14 mouse cellular contexts compared by ENCODE assay signal in the genomic region with DNA sequence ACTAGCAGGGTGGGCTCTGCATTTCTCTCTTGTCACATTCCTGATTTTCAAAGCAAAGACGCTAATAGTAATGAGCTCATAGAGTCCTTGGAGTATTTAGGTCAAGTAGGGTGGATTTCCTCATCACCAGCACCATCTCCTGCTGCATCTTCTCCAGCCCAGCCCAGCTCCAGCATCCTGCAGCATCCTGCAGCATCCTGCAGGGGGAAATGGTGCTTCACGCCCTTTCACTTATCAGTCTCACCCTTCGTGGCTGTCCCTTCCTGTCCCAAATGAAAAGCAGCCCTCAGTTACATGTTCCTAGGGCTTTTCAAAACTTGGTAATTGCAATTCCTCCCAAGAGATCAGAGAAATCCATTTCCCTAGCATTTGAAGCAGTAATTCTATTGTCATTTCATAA. TPM values are rescaled to one million over a fixed set of nuclear protein-coding genes. Genes with fewer than 3 reads are reported as not detected.
DNase-seq lines count a peak whose midpoint lies in the region; ATAC-seq lines count a peak whose summit lies in the region.
"Had no signal": no experiment of that assay in that cellular context is flagged by ENCODE, and none has a peak within 500 bp of the region (broad histone marks: within the 10 kb centered on the region; RNA-seq: fewer than 3 reads in every experiment).

No protein-coding gene starts in this region.

- no peak overlapping the region for H3K9ac ChIP-seq in hindbrain, embryonic 16.5 days (ENCODE audit: low read depth, low read length)
- H3K9ac ChIP-seq: liver, embryonic 13.5 days had no signal

- no peaks in the 10 kb centered on the region for H3K9me3 ChIP-seq in hindbrain, embryonic 16.5 days (ENCODE audit: control insufficient read depth, low read length)
- H3K9me3 ChIP-seq: liver, embryonic 13.5 days had no signal

- H3K36me3 ChIP-seq in hindbrain, embryonic 16.5 days (ENCODE audit: control insufficient read depth, insufficient read depth, low read length) = no peaks in the 10 kb centered on the region
- H3K36me3 ChIP-seq: liver, embryonic 13.5 days had no signal

- no peaks in the 10 kb centered on the region for H3K27me3 ChIP-seq in hindbrain, embryonic 16.5 days (replicated peaks; ENCODE audit: control insufficient read depth, insufficient read depth, low read length)
- H3K27me3 ChIP-seq: liver, embryonic 13.5 days had no signal

- no peak overlapping the region for H3K4me3 ChIP-seq in hindbrain, embryonic 16.5 days (ENCODE audit: low read length)
- H3K4me3 ChIP-seq: liver, embryonic 13.5 days; myocyte had no signal

- H3K27ac ChIP-seq in hindbrain, embryonic 16.5 days (ENCODE audit: low read depth, low read length) = no peak overlapping the region
- H3K27ac ChIP-seq: liver, embryonic 13.5 days had no signal

- H3K4me1 ChIP-seq in hindbrain, embryonic 16.5 days (ENCODE audit: control insufficient read depth, insufficient read depth, low read depth, low read length) = no peaks in the 10 kb centered on the region
- H3K4me1 ChIP-seq: liver, embryonic 13.5 days had no signal

- WGBS in hindbrain, embryonic 16.5 days = 42% methylated on average over 3 of the region's 3 CpGs

- ATAC-seq in hindbrain, embryonic 16.5 days = no peak

- DNase-seq in adrenal gland, postnatal 14 days = peak; percentile 14
- no peak for DNase-seq in adrenal gland, postnatal 10 days
- DNase-seq in kidney, postnatal 10 days = peak; percentile 43
- no peak for DNase-seq in kidney, adult 11 months
- DNase-seq in B cell, adult 2 months = peak; percentile 4 to 8
- peak; percentile 29 to 43 for DNase-seq in lung, postnatal 4 days
- DNase-seq in layer of hippocampus, adult 11-12 months (ENCODE audit: low spot score) = no peak
- DNase-seq: adrenal gland, adult 8-10 months; kidney, adult 9 months; liver, embryonic 13.5 days; right cerebral cortex, postnatal 4 days had no signal

- H3K4me2 ChIP-seq in hindbrain, embryonic 16.5 days (ENCODE audit: low read length) = no peak overlapping the region
- H3K4me2 ChIP-seq: liver, embryonic 13.5 days had no signal

RNA-seq across cellular contexts. Expression of a gene that starts 15.0 kb away (rescaled TPM):
- total RNA-seq in adrenal gland, postnatal 14 days (2021) = 1.1 and 1.5 TPM in 2 replicates
- 1 to 10 TPM; 1.5 to 2.1 TPM for total RNA-seq in adrenal gland, postnatal 10 days (2021)
- 0.76 and 1.1 TPM in 2 replicates for polyA plus RNA-seq in hindbrain, embryonic 16.5 days (2015; fragmentation: Nextera tagmentation; extraction: Ambion mirVana)

RNA-seq across cellular contexts. Expression of a gene that starts 52.7 kb away (rescaled TPM):
- total RNA-seq in adrenal gland, postnatal 14 days (2021) = 1.6 and 12.3 TPM in 2 replicates
- 1 to 10 TPM; 4.7 to 5.3 TPM for total RNA-seq in adrenal gland, postnatal 10 days (2021)
- polyA plus RNA-seq in hindbrain, embryonic 16.5 days (2015; fragmentation: Nextera tagmentation; extraction: Ambion mirVana) = 1.2 and 1.4 TPM in 2 replicates
- polyA plus RNA-seq: C2C12, myocyte had no signal

RNA-seq across cellular contexts. Expression of a gene that starts 58.9 kb away (rescaled TPM):
- total RNA-seq in adrenal gland, postnatal 14 days (2021) = 4.8 and 6.6 TPM in 2 replicates
- total RNA-seq in adrenal gland, postnatal 10 days (2021) = 10 to 100 TPM; 10.1 to 17.0 TPM
- 4.7 and 5.0 TPM in 2 replicates for polyA plus RNA-seq in hindbrain, embryonic 16.5 days (2015; fragmentation: Nextera tagmentation; extraction: Ambion mirVana)

Comparison
In these comparisons a context has a peak if more than half of its experiments do, and no peak if none do; other contexts are left out.
1. DNase-seq: peak in adrenal gland, postnatal 14 days (single experiment), kidney, postnatal 10 days (single experiment), B cell, adult 2 months (2 of 2) and lung, postnatal 4 days (2 of 2); none in adrenal gland, postnatal 10 days (single experiment), kidney, adult 11 months (single experiment) and layer of hippocampus, adult 11-12 months (single experiment).